Mouse (Mus musculus) liver, postnatal 0 days (tissue): Measurements from ENCODE around the gene Fn1.

Experiments
- CTCF ChIP-seq: sonication (generic); IDR thresholded peaks from 2 replicates; pipeline ENCODE4 v1.5.1; 2016; ENCODE audit warnings: antibody characterized with exemption, low read depth
- EP300 ChIP-seq: IDR thresholded peaks from 2 replicates; pipeline ENCODE4 v1.6.1; 2016; ENCODE audit warnings: antibody characterized with exemption, low read depth, mild to moderate bottlenecking

DNA sequence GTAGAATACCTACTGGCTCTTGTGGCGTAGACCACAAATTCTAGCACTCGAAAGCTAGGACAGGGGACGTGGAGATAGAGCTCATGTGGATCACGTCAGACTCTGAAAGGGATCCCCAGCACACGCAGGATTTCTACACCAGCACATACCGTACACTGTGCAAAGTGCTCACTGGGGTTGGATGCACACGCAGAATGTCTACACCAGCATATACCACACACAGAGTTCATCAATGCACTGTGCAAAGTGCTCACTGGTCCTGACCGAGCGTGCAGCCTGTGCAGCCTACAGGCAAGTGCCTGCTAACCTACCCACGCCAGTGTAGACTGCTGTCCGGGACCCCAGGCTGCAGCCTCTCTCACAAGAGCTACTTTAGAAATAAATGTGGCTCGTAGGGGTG is 72.6 kb downstream of the Fn1 start:
- TF ChIP-seq CTCF (no peak), EP300 (no peak)
